Mouse (Mus musculus): ENCODE data around the gene Prr14.

GRCm38 (mm10) chr7:127435206-127435605 lies 24.2 kb upstream of the Prr14 start:
- TF ChIP-seq CTCF (IDR thresholded peaks at IDR 0.05; ENCODE audit: low read depth): no peak
- TF ChIP-seq EP300 (IDR thresholded peaks at IDR 0.05; ENCODE audit: low read depth): no peak

Data from liver, postnatal 0 days (tissue).